Mouse (Mus musculus) C2C12 (cell line): ENCODE results near the gene Wnt5a. TPM values are rescaled to one million over a fixed set of nuclear protein-coding genes. Genes with fewer than 3 reads are reported as not detected.

Source experiments
- H3K27me3 ChIP-seq: one replicate; pipeline ENCODE4 v1.6.1; 2011; ENCODE audit not compliant: control insufficient read depth, insufficient read depth, insufficient read length
- H3K36me3 ChIP-seq: one replicate; pipeline ENCODE4 v1.6.1; 2011; ENCODE audit not compliant: control insufficient read depth, insufficient read depth
- H3K4me3 ChIP-seq: one replicate; pipeline ENCODE4 v1.5.1; 2011; ENCODE audit warnings: mild to moderate bottlenecking, control low read depth; ENCODE audit not compliant: poor library complexity, insufficient read depth, severe bottlenecking
- H3K79me2 ChIP-seq: one replicate; pipeline ENCODE4 v1.6.1; 2011; ENCODE audit not compliant: control insufficient read depth, insufficient read depth
- H3K79me3 ChIP-seq: one replicate; pipeline ENCODE4 v1.6.1; 2011; ENCODE audit warnings: low read depth, control low read depth
- H3ac ChIP-seq: one replicate; pipeline ENCODE3; 2011; ENCODE audit warnings: low read depth; ENCODE audit not compliant: control insufficient read depth, insufficient read length
- CEBPB ChIP-seq: IDR thresholded peaks from one replicate; pipeline ENCODE4 v1.6.1; 2011; ENCODE audit warnings: low read depth, mild to moderate bottlenecking, control low read depth, moderate library complexity
- CTCF ChIP-seq: IDR thresholded peaks from one replicate; pipeline ENCODE4 v1.5.1; 2011; ENCODE audit not compliant: control insufficient read depth, insufficient read depth, insufficient read length
- FOSL1 ChIP-seq: IDR thresholded peaks from one replicate; pipeline ENCODE4 v1.8.0; 2011; ENCODE audit warnings: mild to moderate bottlenecking, low read length; ENCODE audit not compliant: poor library complexity, insufficient read depth, severe bottlenecking
- MAX ChIP-seq: IDR thresholded peaks from one replicate; pipeline ENCODE4 v1.6.1; 2011; ENCODE audit warnings: mild to moderate bottlenecking, control low read depth
- MYOD1 ChIP-seq: IDR thresholded peaks from one replicate; pipeline ENCODE4 v1.6.1; 2011; ENCODE audit warnings: low read depth; ENCODE audit not compliant: control insufficient read depth, insufficient read length
- MYOG ChIP-seq: IDR thresholded peaks from one replicate; pipeline ENCODE4 v1.6.1; 2011; ENCODE audit not compliant: control insufficient read depth, insufficient read length; ENCODE audit errors: extremely low read depth
- USF1 ChIP-seq: IDR thresholded peaks from one replicate; pipeline ENCODE4 v1.6.1; 2011; ENCODE audit warnings: low read depth, mild to moderate bottlenecking, control low read depth, moderate library complexity
- polyA plus RNA-seq: library from polyadenylated mRNA; unstranded; fragments of >200 nt; fragmentation: generic; extraction: Trizol; gene quantifications from one replicate; pipeline ENCODE4 v1.2.1, GENCODE M21; 2012; ENCODE audit warnings: missing spikeins

Gene Wnt5a
- polyA plus RNA-seq, 1 experiment = 0.11 TPM

DNA sequence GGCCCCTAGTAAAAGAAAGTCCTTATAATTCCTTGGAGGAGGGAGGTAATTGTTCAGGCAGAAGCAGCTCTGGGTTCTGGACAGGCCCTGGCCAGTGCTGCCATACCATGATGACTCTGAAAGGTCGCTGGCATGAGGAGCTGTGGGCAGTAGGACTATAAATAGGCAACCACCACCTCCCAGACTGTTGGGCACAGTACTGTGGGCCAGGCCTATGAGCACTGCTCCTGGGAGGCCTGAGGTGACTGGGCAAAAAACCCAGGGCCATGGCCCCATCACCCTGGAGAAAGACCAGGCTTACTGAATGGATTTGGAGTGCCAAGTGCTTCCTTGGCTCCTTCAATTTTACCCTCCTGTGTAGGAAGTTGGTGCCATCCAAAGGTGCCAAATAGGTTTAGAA, 16.6 kb downstream of the Wnt5a start:
- Histone ChIP-seq H3K4me3 (no peak overlapping the region), H3K79me2 (no peaks in the 10 kb centered on the region), H3K36me3 (no peaks in the 10 kb centered on the region), H3ac (no peak overlapping the region), H3K79me3 (no peaks in the 10 kb centered on the region), H3K27me3 (no peaks in the 10 kb centered on the region)
- TF ChIP-seq MAX (no peak), MYOD1 (no peak), FOSL1 (no peak), MYOG (no peak), USF1 (no peak), CEBPB (no peak), CTCF (no peak)

- no peak for TF ChIP-seq MYOG
- no peak for TF ChIP-seq CEBPB
- no peak for TF ChIP-seq MYOD1
- TF ChIP-seq MAX = no peak
- no peak for TF ChIP-seq USF1
- TF ChIP-seq CTCF = no peak
- no peak for TF ChIP-seq FOSL1
- H3K79me2 ChIP-seq = no peaks in the 10 kb centered on the region
- H3ac ChIP-seq = no peak overlapping the region
- H3K79me3 ChIP-seq = no peaks in the 10 kb centered on the region
- no peaks in the 10 kb centered on the region for H3K36me3 ChIP-seq
- no peaks in the 10 kb centered on the region for H3K27me3 ChIP-seq
- H3K4me3 ChIP-seq = no peak overlapping the region
These were observed 18.1 kb downstream of the Wnt5a start for GRCm38 (mm10) chr14:28522611-28523010.

GRCm38 (mm10) chr14:28525566-28525965, 21.0 kb downstream of the Wnt5a start:
- Histone ChIP-seq H3K79me3 (no peaks in the 10 kb centered on the region), H3K79me2 (no peaks in the 10 kb centered on the region), H3K27me3 (no peaks in the 10 kb centered on the region), H3K4me3 (no peak overlapping the region), H3K36me3 (no peaks in the 10 kb centered on the region), H3ac (no peak overlapping the region)
- no peak for TF ChIP-seq CTCF
- no peak for TF ChIP-seq USF1
- no peak for TF ChIP-seq CEBPB
- TF ChIP-seq MYOG = no peak
- TF ChIP-seq FOSL1 = no peak
- no peak for TF ChIP-seq MYOD1
- TF ChIP-seq MAX = no peak

DNA sequence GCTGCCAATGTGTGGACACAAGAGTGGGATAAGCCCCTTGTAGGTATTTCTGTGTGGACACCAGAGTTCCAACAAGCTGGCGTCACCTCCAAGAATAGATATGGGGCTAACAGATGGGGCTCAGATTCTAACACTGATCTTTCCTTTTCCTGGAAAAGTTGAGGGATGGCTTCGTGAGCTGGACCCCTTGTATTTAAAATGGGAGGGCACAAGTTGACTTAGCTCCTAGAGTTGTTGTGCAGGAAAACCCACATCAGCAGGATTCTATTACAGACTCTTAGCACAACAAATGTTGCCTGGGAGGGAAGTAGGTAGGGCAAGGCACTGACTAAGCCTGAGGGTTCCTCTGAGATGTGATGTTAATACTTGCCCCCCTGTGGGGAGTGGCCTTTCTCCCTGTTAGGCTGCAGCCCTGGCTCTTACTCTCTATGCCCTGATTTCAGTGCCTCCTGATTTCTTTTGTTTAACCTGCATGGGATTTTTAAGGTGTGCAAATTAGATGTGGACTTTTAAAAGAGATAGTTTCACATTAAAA, 23.7 kb downstream of the Wnt5a start:
- H3K79me2 ChIP-seq = no peaks in the 10 kb centered on the region
- TF ChIP-seq MAX (no peak), USF1 (no peak), MYOG (no peak), FOSL1 (no peak), CEBPB (no peak), MYOD1 (no peak), CTCF (no peak)
- no peaks in the 10 kb centered on the region for H3K79me3 ChIP-seq
- H3ac ChIP-seq = no peak overlapping the region
- H3K4me3 ChIP-seq = no peak overlapping the region
- no peaks in the 10 kb centered on the region for H3K36me3 ChIP-seq
- H3K27me3 ChIP-seq = no peaks in the 10 kb centered on the region

- no peak overlapping the region for H3ac ChIP-seq
- H3K36me3 ChIP-seq = no peaks in the 10 kb centered on the region
- TF ChIP-seq MAX = no peak
- TF ChIP-seq FOSL1 = no peak
- TF ChIP-seq CEBPB = no peak
- no peaks in the 10 kb centered on the region for H3K79me2 ChIP-seq
- H3K27me3 ChIP-seq = no peaks in the 10 kb centered on the region
- H3K79me3 ChIP-seq = no peaks in the 10 kb centered on the region
- no peak overlapping the region for H3K4me3 ChIP-seq
These were observed 27.0 kb downstream of the Wnt5a start for GRCm38 (mm10) chr14:28531531-28531930.

- H3K27me3 ChIP-seq = no peaks in the 10 kb centered on the region
- no peaks in the 10 kb centered on the region for H3K36me3 ChIP-seq
- H3K79me2 ChIP-seq = no peaks in the 10 kb centered on the region
- H3ac ChIP-seq = no peak overlapping the region
- no peak for TF ChIP-seq CTCF
- TF ChIP-seq CEBPB = no peak
- no peak for TF ChIP-seq FOSL1
- no peak for TF ChIP-seq MAX
- no peak for TF ChIP-seq USF1
- TF ChIP-seq MYOG = no peak
- TF ChIP-seq MYOD1 = no peak
- no peaks in the 10 kb centered on the region for H3K79me3 ChIP-seq
- no peak overlapping the region for H3K4me3 ChIP-seq
These were observed 28.4 kb downstream of the Wnt5a start for GRCm38 (mm10) chr14:28532943-28533342.
